Mouse (Mus musculus) frontal cortex, adult 2 months (tissue): Measurements from ENCODE around the gene Bola3. TPM values are rescaled to one million over a fixed set of nuclear protein-coding genes. Genes with fewer than 3 reads are reported as not detected.

Source experiments
- DNase-seq, 2 experiments: peaks; one replicate each; pipeline ENCODE4 v3.0.0; 2022; ENCODE audit warnings: low spot score in 1 of 2; ENCODE audit errors: extremely low spot score in 1 of 2
- polyA plus RNA-seq: library from polyadenylated mRNA; depleted of rRNA; stranded (reverse); fragments of >200 nt; gene quantifications from 2 replicates; pipeline ENCODE4 v1.2.3, GENCODE M21; 2012; rRNA removed

Gene Bola3
- polyA plus RNA-seq, 1 experiment = 41.8 TPM

- peak in 1 of 2 experiments; percentile 39 for DNase-seq
These were observed 43.3 kb downstream of the Bola3 start for GRCm38 (mm10) chr6:83392166-83392780.

- no peak for DNase-seq
These were observed 45.2 kb downstream of the Bola3 start for GRCm38 (mm10) chr6:83394122-83394521.

- no peak for DNase-seq
These were observed 46.7 kb downstream of the Bola3 start for GRCm38 (mm10) chr6:83395544-83396229.

GRCm38 (mm10) chr6:83396711-83397110, 47.8 kb downstream of the Bola3 start:
- DNase-seq = peak in 1 of 2 experiments; percentile 42

- no peak for DNase-seq
These were observed 48.8 kb downstream of the Bola3 start for GRCm38 (mm10) chr6:83397728-83398127.

GRCm38 (mm10) chr6:83399790-83400189, 50.8 kb downstream of the Bola3 start:
- no peak for DNase-seq

GRCm38 (mm10) chr6:83403481-83403880, 54.5 kb downstream of the Bola3 start:
- DNase-seq = no peak

- DNase-seq = no peak
These were observed 55.6 kb downstream of the Bola3 start for GRCm38 (mm10) chr6:83404571-83404970.

GRCm38 (mm10) chr6:83405511-83406064, 56.6 kb downstream of the Bola3 start:
- no peak for DNase-seq

- DNase-seq = peak in 1 of 2 experiments; percentile 59
These were observed 59.6 kb downstream of the Bola3 start for GRCm38 (mm10) chr6:83408510-83408909.

Other genes starting within 250 kb of the Bola3 start
- gene Ccdc142, start 247.5 kb upstream of the Bola3 start, polyA plus RNA-seq = 6.3 and 11.1 TPM in 2 replicates
- 8.5 and 11.2 TPM in 2 replicates for gene Gm42688, start 247.5 kb upstream of the Bola3 start, polyA plus RNA-seq
- 96.4 and 109 TPM in 2 replicates for gene Mrpl53, start 240.1 kb upstream of the Bola3 start, polyA plus RNA-seq
- 30.6 and 31.6 TPM in 2 replicates for gene Mogs, start 233.7 kb upstream of the Bola3 start, polyA plus RNA-seq
- gene Wbp1, start 227.6 kb upstream of the Bola3 start, polyA plus RNA-seq = 95.9 and 107 TPM in 2 replicates
- 24.6 and 31.4 TPM in 2 replicates for gene Ino80b, start 223.7 kb upstream of the Bola3 start, polyA plus RNA-seq
- 101 and 119 TPM in 2 replicates for gene Rtkn, start 213.7 kb upstream of the Bola3 start, polyA plus RNA-seq
- gene Wdr54, start 192.8 kb upstream of the Bola3 start, polyA plus RNA-seq = 26.6 and 27.7 TPM in 2 replicates
- gene 1700003E16Rik, start 192.7 kb upstream of the Bola3 start, polyA plus RNA-seq = 28.6 TPM in 2 replicates
- 344 and 369 TPM in 2 replicates for gene Dctn1, start 183.2 kb upstream of the Bola3 start, polyA plus RNA-seq
- gene Slc4a5, start 129.3 kb upstream of the Bola3 start, polyA plus RNA-seq = 0.04 and 0.21 TPM in 2 replicates
- gene Mthfd2, start 23.2 kb upstream of the Bola3 start, polyA plus RNA-seq = 6.3 and 6.9 TPM in 2 replicates
- gene Mob1a, start 23.1 kb upstream of the Bola3 start, polyA plus RNA-seq = 16.3 and 19.2 TPM in 2 replicates
- gene Tet3, start 109.9 kb downstream of the Bola3 start, polyA plus RNA-seq = 18.9 and 19.6 TPM in 2 replicates
- 48.0 and 64.1 TPM in 2 replicates for gene Dguok, start 157.8 kb downstream of the Bola3 start, polyA plus RNA-seq
- gene Actg2, start 187.1 kb downstream of the Bola3 start, polyA plus RNA-seq = 0.76 and 1.7 TPM in 2 replicates
- gene Stambp, start 223.6 kb downstream of the Bola3 start, polyA plus RNA-seq = 34.6 and 38.7 TPM in 2 replicates